Comparison of ENCODE assay signal across 8 mouse cellular contexts in the genomic region with DNA sequence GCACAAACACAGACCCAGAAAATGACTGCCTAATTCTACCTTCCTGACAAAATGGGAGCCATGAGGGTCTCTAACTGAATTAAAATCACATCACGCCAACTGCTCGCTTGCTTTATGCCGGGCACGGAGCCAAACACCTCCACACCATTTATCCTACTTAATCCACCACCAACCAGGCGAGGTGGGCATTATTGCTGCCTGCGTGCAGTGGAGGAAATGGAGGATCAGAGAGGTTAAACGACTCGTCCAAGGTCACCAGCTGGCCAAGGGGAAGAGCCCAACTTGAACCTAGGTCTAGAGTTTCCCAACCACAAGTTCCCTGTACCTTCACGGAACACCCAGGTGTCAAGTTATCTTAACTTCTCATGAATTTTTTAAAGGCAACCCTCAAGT. TPM values are rescaled to one million over a fixed set of nuclear protein-coding genes. Genes with fewer than 3 reads are reported as not detected.
DNase-seq lines count a peak whose midpoint lies in the region; ATAC-seq and TF ChIP-seq lines count a peak whose summit lies in the region.

No protein-coding gene starts in this region.

- intact Hi-C loops in heart, postnatal 10 days (cut with DNase I) = no loop called here

- H3K27ac ChIP-seq in heart, embryonic 11.5 days (ENCODE audit: low read depth, low read length) = no peak overlapping the region
- peak overlapping the region; percentile 37; the same call in 1 of the 2 replicates for H3K27ac ChIP-seq in MEL (ENCODE audit: control insufficient read depth, low read depth, low read length)
- H3K27ac ChIP-seq in forebrain, embryonic 12.5 days = no peak overlapping the region
- H3K27ac ChIP-seq in midbrain, embryonic 14.5 days (replicated peaks; ENCODE audit: low read depth, low read length) = no peak overlapping the region

- TF ChIP-seq CTCF in MEL (IDR thresholded peaks at IDR 0.05 in 2 of 3, conservative IDR thresholded peaks at IDR 0.05 in 1 of 3; ENCODE audit: control insufficient read depth in 1 of 3, insufficient read depth in 1 of 3, low read depth in 2 of 3, low read length in 3 of 3, poor library complexity in 1 of 3, severe bottlenecking in 1 of 3) = no peak

- H3K4me2 ChIP-seq in heart, embryonic 11.5 days = peak overlapping the region; percentile 99
- peak overlapping the region; percentile 95 for H3K4me2 ChIP-seq in forebrain, embryonic 12.5 days
- H3K4me2 ChIP-seq in midbrain, embryonic 14.5 days (ENCODE audit: low read length) = peak overlapping the region; percentile 91

- no peak for TF ChIP-seq POLR2A in MEL (IDR thresholded peaks at IDR 0.05; ENCODE audit: control insufficient read depth in 1 of 2, insufficient read depth in 1 of 2, low read depth in 1 of 2, low read length in 2 of 2, poor library complexity in 1 of 2)

- DNase-seq in heart, postnatal 10 days = no peak
- no peak for DNase-seq in MEL (ENCODE audit: low read depth, low spot score)
- DNase-seq in layer of hippocampus, adult 18-20 months (ENCODE audit: low spot score in 2 of 2) = peak; percentile 46 to 77
- DNase-seq in midbrain, embryonic 14.5 days = peak; percentile 66
- DNase-seq in spleen, postnatal 14 days (ENCODE audit: low spot score in 2 of 2) = no peak

- peak overlapping the region; percentile 80 for H3K4me3 ChIP-seq in heart, embryonic 11.5 days (ENCODE audit: low read depth, low read length)
- H3K4me3 ChIP-seq in MEL (ENCODE audit: control insufficient read depth in 1 of 2, insufficient read depth in 1 of 2, low read depth in 2 of 2, low read length in 2 of 2) = peak overlapping the region; percentile 71 to 94
- peak overlapping the region; percentile 80 for H3K4me3 ChIP-seq in forebrain, embryonic 12.5 days (replicated peaks)
- peak overlapping the region; percentile 71 for H3K4me3 ChIP-seq in midbrain, embryonic 14.5 days (replicated peaks; ENCODE audit: low read depth, low read length)

- no peak for TF ChIP-seq RAD21 in MEL (IDR thresholded peaks at IDR 0.05; ENCODE audit: low read depth, low read length)

- H3K4me1 ChIP-seq in heart, embryonic 11.5 days (ENCODE audit: control insufficient read depth, insufficient read depth, low read length) = peaks cover 9% of the 10 kb centered on the region
- peaks cover 0 to 11% of the 10 kb centered on the region in 2 experiments; a peak in 2 of 4 replicates for H3K4me1 ChIP-seq in MEL (ENCODE audit: control insufficient read depth in 1 of 2, insufficient read depth in 2 of 2, low read length in 2 of 2)
- peaks cover 25% of the 10 kb centered on the region for H3K4me1 ChIP-seq in forebrain, embryonic 12.5 days
- peaks cover 21% of the 10 kb centered on the region for H3K4me1 ChIP-seq in midbrain, embryonic 14.5 days (ENCODE audit: control insufficient read depth, insufficient read depth, low read length)

- no peaks in the 10 kb centered on the region for H3K36me3 ChIP-seq in heart, embryonic 11.5 days (ENCODE audit: control insufficient read depth, insufficient read depth, low read length)
- H3K36me3 ChIP-seq in MEL (ENCODE audit: control insufficient read depth in 1 of 2, insufficient read depth in 2 of 2, low read length in 2 of 2) = no peaks in the 10 kb centered on the region
- no peaks in the 10 kb centered on the region for H3K36me3 ChIP-seq in forebrain, embryonic 12.5 days (replicated peaks)
- no peaks in the 10 kb centered on the region for H3K36me3 ChIP-seq in midbrain, embryonic 14.5 days (ENCODE audit: control insufficient read depth, insufficient read depth, low read length)

- 3% methylated on average over 9 of the region's 9 CpGs for WGBS in heart, embryonic 11.5 days (ENCODE audit: insufficient replicate concordance)
- 4% methylated on average over 9 of the region's 9 CpGs for WGBS in forebrain, embryonic 12.5 days
- WGBS in midbrain, embryonic 14.5 days = 3% methylated on average over 9 of the region's 9 CpGs

- H3K9me3 ChIP-seq in heart, embryonic 11.5 days (replicated peaks; ENCODE audit: control insufficient read depth, low read length) = no peaks in the 10 kb centered on the region
- H3K9me3 ChIP-seq in MEL (replicated peaks; ENCODE audit: insufficient read depth, low read length) = no peaks in the 10 kb centered on the region
- H3K9me3 ChIP-seq in forebrain, embryonic 12.5 days = no peaks in the 10 kb centered on the region
- no peaks in the 10 kb centered on the region for H3K9me3 ChIP-seq in midbrain, embryonic 14.5 days (ENCODE audit: control insufficient read depth, low read length)

- H3K9ac ChIP-seq in heart, embryonic 11.5 days (ENCODE audit: low read depth, low read length) = peak overlapping the region; percentile 75; the same call in 1 of the 2 replicates
- peak overlapping the region; percentile 83 for H3K9ac ChIP-seq in MEL (ENCODE audit: control insufficient read depth, low read depth, low read length, poor library complexity, severe bottlenecking)
- peak overlapping the region; percentile 78; the same call in 1 of the 2 replicates for H3K9ac ChIP-seq in forebrain, embryonic 12.5 days
- H3K9ac ChIP-seq in midbrain, embryonic 14.5 days (replicated peaks; ENCODE audit: low read length) = peak overlapping the region; percentile 71; the same call in 1 of the 2 replicates

- peaks cover 24% of the 10 kb centered on the region for H3K27me3 ChIP-seq in heart, embryonic 11.5 days (ENCODE audit: control insufficient read depth, insufficient read depth, low read length)
- no peaks in the 10 kb centered on the region for H3K27me3 ChIP-seq in MEL (ENCODE audit: control insufficient read depth in 1 of 2, insufficient read depth in 2 of 2, low read length in 2 of 2)
- H3K27me3 ChIP-seq in forebrain, embryonic 12.5 days = peaks cover 53% of the 10 kb centered on the region
- H3K27me3 ChIP-seq in midbrain, embryonic 14.5 days (ENCODE audit: control insufficient read depth, insufficient read depth, low read length) = peaks cover 30% of the 10 kb centered on the region

- peaks cover 3% of the 10 kb centered on the region; the same call in 1 of the 2 replicates for H3K79me2 ChIP-seq in MEL (ENCODE audit: control insufficient read depth, insufficient read depth, low read length, poor library complexity)

- ATAC-seq in heart, embryonic 11.5 days (replicated peaks; ENCODE audit: insufficient number of reproducible peaks, low FRiP score, low TSS enrichment) = no peak
- no peak for ATAC-seq in forebrain, embryonic 12.5 days (ENCODE audit: low FRiP score)
- no peak for ATAC-seq in midbrain, embryonic 14.5 days (ENCODE audit: low FRiP score, low TSS enrichment)
- no peak for ATAC-seq in megakaryocyte progenitor cell, adult 5-6 weeks (replicated peaks; ENCODE audit: poor library complexity)

- TF ChIP-seq EP300 in MEL (IDR thresholded peaks at IDR 0.05; ENCODE audit: low read depth in 1 of 2, low read length in 2 of 2) = no peak

TF ChIP-seq in MEL, 35 proteins besides CTCF, POLR2A, EP300 and RAD21:
- TF ChIP-seq MYB (IDR thresholded peaks at IDR 0.05; ENCODE audit: low read depth, low read length) (no peak), USF2 (IDR thresholded peaks at IDR 0.05; ENCODE audit: borderline replicate concordance in 1 of 2, insufficient read depth in 1 of 2, low read depth in 1 of 2, low read length in 2 of 2) (no peak), MXI1 (IDR thresholded peaks at IDR 0.05; ENCODE audit: low read depth, low read length) (no peak), ZNF384 (IDR thresholded peaks at IDR 0.05; ENCODE audit: low read depth, low read length) (no peak), NELFE (IDR thresholded peaks at IDR 0.05; ENCODE audit: low read depth, low read length) (no peak), BHLHE40 (IDR thresholded peaks at IDR 0.05; ENCODE audit: borderline replicate concordance, low read depth, low read length) (no peak)

RNA-seq across cellular contexts. Expression of a gene that starts 2.3 kb away (rescaled TPM):
- 1.6 and 1.7 TPM in 2 replicates for polyA plus RNA-seq in heart, embryonic 11.5 days (2014; fragmentation: Nextera tagmentation; extraction: Ambion mirVana)
- total RNA-seq in heart, postnatal 10 days (2021) = 10 to 100 TPM; 25.2 to 26.1 TPM
- total RNA-seq in MEL (2012; rRNA removed) = 4.7 and 5.8 TPM in 2 replicates
- polyA plus RNA-seq in MEL (2012; ENCODE audit: insufficient read depth in 1 of 2, insufficient read length in 2 of 2, low read depth in 1 of 2, low replicate concordance in 2 of 2, missing spikeins in 1 of 2) = 1 to 10 TPM in 1 of 2 experiments, not detected in 1; 8.4 TPM
- polyA plus RNA-seq in forebrain, embryonic 12.5 days (2016; fragmentation: Nextera tagmentation; extraction: Ambion mirVana) = 1.7 and 2.4 TPM in 2 replicates
- 10 to 100 TPM; 79.0 to 87.4 TPM for total RNA-seq in layer of hippocampus, adult 18-20 months (2021)
- polyA plus RNA-seq in midbrain, embryonic 14.5 days (2014; fragmentation: Nextera tagmentation; extraction: Ambion mirVana) = 3.1 and 3.8 TPM in 2 replicates
- 1.8 and 2.6 TPM in 2 replicates for total RNA-seq in megakaryocyte progenitor cell, adult 5-6 weeks (2015)
- 2.2 and 3.9 TPM in 2 replicates for total RNA-seq in megakaryocyte progenitor cell, adult 5-6 weeks (2017)

Comparison
In these comparisons a context has a peak if more than half of its experiments do, and no peak if none do; other contexts are left out.
1. DNase-seq: peak in layer of hippocampus, adult 18-20 months (2 of 2) and midbrain, embryonic 14.5 days (single experiment); none in heart, postnatal 10 days (0 of 2), MEL (single experiment) and spleen, postnatal 14 days (0 of 2).
2. Peak in every context shown above with its lines, with median percentiles within 50 percentile points of each other: H3K4me2 ChIP-seq, H3K4me3 ChIP-seq and H3K9ac ChIP-seq.